In the genomic region with DNA sequence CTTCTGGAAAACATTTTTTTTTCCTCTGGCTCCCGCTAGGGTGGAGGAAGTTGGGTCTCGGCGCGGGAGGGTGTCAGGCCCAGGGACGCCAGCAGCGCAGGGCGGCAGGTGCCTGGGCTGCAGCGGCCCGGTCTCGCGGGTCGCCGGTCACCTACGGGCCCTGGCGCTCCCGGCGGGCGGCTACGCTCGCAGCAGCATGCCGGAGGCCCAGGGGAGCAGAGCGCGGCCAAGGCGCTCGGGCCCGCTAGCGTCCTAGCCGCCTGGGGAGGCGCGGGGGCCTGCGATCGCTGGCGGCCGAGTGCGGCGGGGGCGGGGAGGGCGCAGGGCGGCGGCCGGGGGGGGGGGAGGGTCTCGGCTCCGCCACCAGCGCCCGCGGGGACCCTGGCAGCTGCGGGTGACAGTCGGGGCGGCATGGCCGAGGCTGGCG, we compare ENCODE assay signal across 8 mouse cellular contexts. TPM values are rescaled to one million over a fixed set of nuclear protein-coding genes. Genes with fewer than 3 reads are reported as not detected.
A peak's percentile ranks its signal among the peaks of the same experiment; 100 is the strongest.
DNase-seq lines count a peak whose midpoint lies in the region; ATAC-seq and TF ChIP-seq lines count a peak whose summit lies in the region.

No protein-coding gene starts in this region.

- H3K27me3 ChIP-seq in forebrain, embryonic 13.5 days: no peaks in the 10 kb centered on the region
- H3K27me3 ChIP-seq in lung, embryonic 16.5 days (ENCODE audit: control insufficient read depth, insufficient read depth, low read depth, low read length): no peaks in the 10 kb centered on the region

- H3K9ac ChIP-seq in ES-E14 (ENCODE audit: insufficient read depth, low read depth, low read length, poor library complexity, severe bottlenecking): peak overlapping the region; percentile 99
- peak overlapping the region; percentile 95 for H3K9ac ChIP-seq in forebrain, embryonic 13.5 days
- peak overlapping the region; percentile 90 for H3K9ac ChIP-seq in lung, embryonic 16.5 days (ENCODE audit: low read length)

- in situ Hi-C loops in ES-E14 (cut with MboI; ENCODE audit: low sequenced_read_pairs in 2 of 2, unreplicated experiment in 2 of 2): no loop called here

- H3K4me1 ChIP-seq in ES-E14 (ENCODE audit: control insufficient read depth in 2 of 2, insufficient read depth in 2 of 2, low read length in 2 of 2, poor library complexity in 1 of 2): peaks cover 8 to 21% of the 10 kb centered on the region in 2 experiments
- H3K4me1 ChIP-seq in forebrain, embryonic 13.5 days: peaks cover 32% of the 10 kb centered on the region
- peaks cover 25% of the 10 kb centered on the region for H3K4me1 ChIP-seq in lung, embryonic 16.5 days (replicated peaks; ENCODE audit: control insufficient read depth, insufficient read depth, low read length)

- H3K4me3 ChIP-seq in ES-E14 (ENCODE audit: insufficient read depth in 1 of 2, low read depth in 1 of 2, low read length in 2 of 2, poor library complexity in 1 of 2, severe bottlenecking in 1 of 2): peak overlapping the region; percentile 81 to 99
- H3K4me3 ChIP-seq in forebrain, embryonic 13.5 days: peak overlapping the region; percentile 81
- H3K4me3 ChIP-seq in lung, embryonic 16.5 days (ENCODE audit: low read length): peak overlapping the region; percentile 85

- no peaks in the 10 kb centered on the region for H3K36me3 ChIP-seq in ES-E14 (ENCODE audit: control insufficient read depth, insufficient read depth, low read length, poor library complexity, severe bottlenecking)
- H3K36me3 ChIP-seq in forebrain, embryonic 13.5 days (ENCODE audit: poor library complexity, severe bottlenecking): no peaks in the 10 kb centered on the region
- no peaks in the 10 kb centered on the region for H3K36me3 ChIP-seq in lung, embryonic 16.5 days (ENCODE audit: control insufficient read depth, insufficient read depth, low read length)

- peak overlapping the region; percentile 89 for H3K4me2 ChIP-seq in forebrain, embryonic 13.5 days
- H3K4me2 ChIP-seq in lung, embryonic 16.5 days (ENCODE audit: low read depth, low read length): peak overlapping the region; percentile 73

- intact Hi-C loops in heart, postnatal 10 days (cut with DNase I): loop anchor here (2.0 to 10.0 kb wide), 4 partner anchors 55 to 122 kb away; a partner anchor contains a TSS

- DNase-seq in ES-E14 (ENCODE audit: low read depth, low spot score): no peak
- peak; percentile 61 for DNase-seq in c-Kit-positive CD71-positive TER-119-positive erythroid progenitor cells, embryonic 14.5 days (ENCODE audit: low spot score)
- DNase-seq in heart, postnatal 10 days: peak; percentile 84 to 86
- DNase-seq in kidney, postnatal 4 days: peak; percentile 74 to 85
- peak; percentile 65 to 66 for DNase-seq in thymus, postnatal 10 days (ENCODE audit: low spot score in 2 of 2)

- ATAC-seq in forebrain, embryonic 13.5 days: peak; percentile 66
- peak; percentile 72 for ATAC-seq in lung, embryonic 16.5 days (ENCODE audit: low read depth)
- ATAC-seq in neutrophil, adult 5-6 weeks (ENCODE audit: extremely low read depth, insufficient number of reproducible peaks, low FRiP score, poor library complexity, severe bottlenecking): peak; percentile 64

- H3K27ac ChIP-seq in ES-E14 (ENCODE audit: insufficient read depth, low read depth, low read length, poor library complexity, severe bottlenecking): peak overlapping the region; percentile 99
- peak overlapping the region; percentile 98 for H3K27ac ChIP-seq in forebrain, embryonic 13.5 days
- H3K27ac ChIP-seq in lung, embryonic 16.5 days (ENCODE audit: low read length): peak overlapping the region; percentile 95

- under 1% methylated on average over 25 of the region's 51 CpGs for WGBS in forebrain, embryonic 13.5 days
- under 1% methylated on average over 38 of the region's 51 CpGs for WGBS in lung, embryonic 16.5 days

- H3K9me3 ChIP-seq in ES-E14 (ENCODE audit: control insufficient read depth, insufficient read depth, low read depth, low read length): no peaks in the 10 kb centered on the region
- H3K9me3 ChIP-seq in forebrain, embryonic 13.5 days (replicated peaks): no peaks in the 10 kb centered on the region
- no peaks in the 10 kb centered on the region for H3K9me3 ChIP-seq in lung, embryonic 16.5 days (ENCODE audit: control insufficient read depth, low read length)

TF ChIP-seq in ES-E14, 5 proteins besides CTCF, POLR2A, EP300 and RAD21:
- TF ChIP-seq ZC3H11A (IDR thresholded peaks at IDR 0.05; ENCODE audit: borderline replicate concordance, low read depth, low read length) (no peak), MAFK (IDR thresholded peaks at IDR 0.05; ENCODE audit: insufficient read depth, low read depth, low read length) (no peak), CHD2 (IDR thresholded peaks at IDR 0.05; ENCODE audit: low read depth, low read length) (no peak), ZNF384 (IDR thresholded peaks at IDR 0.05; ENCODE audit: low read depth, low read length) (no peak), HCFC1 (IDR thresholded peaks at IDR 0.05; ENCODE audit: borderline replicate concordance, insufficient read depth, low read length) (no peak)

RNA-seq across cellular contexts. Expression of a gene that starts 0.3 kb away (rescaled TPM):
- 25.1 and 32.1 TPM in 2 replicates for total RNA-seq in ES-E14 (2012; rRNA removed)
- polyA plus RNA-seq in forebrain, embryonic 13.5 days (2015; fragmentation: Nextera tagmentation; extraction: Ambion mirVana): 7.0 and 7.5 TPM in 2 replicates
- total RNA-seq in heart, postnatal 10 days (2021): 10 to 100 TPM; 91.6 to 95.9 TPM
- 4.8 and 5.2 TPM in 2 replicates for polyA plus RNA-seq in lung, embryonic 16.5 days (2015; fragmentation: Nextera tagmentation; extraction: Ambion mirVana)
- 57.1 and 84.0 TPM in 2 replicates for total RNA-seq in neutrophil, adult 5-6 weeks (2017)

RNA-seq across cellular contexts. Expression of a gene that starts 27.7 kb away (rescaled TPM):
- total RNA-seq in ES-E14 (2012; rRNA removed): 0.31 and 0.48 TPM in 2 replicates
- polyA plus RNA-seq in forebrain, embryonic 13.5 days (2015; fragmentation: Nextera tagmentation; extraction: Ambion mirVana): 0.39 and 0.47 TPM in 2 replicates
- not detected for total RNA-seq in heart, postnatal 10 days (2021)
- 0.20 and 0.24 TPM in 2 replicates for polyA plus RNA-seq in lung, embryonic 16.5 days (2015; fragmentation: Nextera tagmentation; extraction: Ambion mirVana)
- total RNA-seq in neutrophil, adult 5-6 weeks (2017): not detected in 2 replicates
